Mouse (Mus musculus) urinary bladder, postnatal 36 days (tissue): ENCODE results near the gene Rasd1.
A peak's percentile ranks its signal among the peaks of the same experiment; 100 is the strongest.
"Not testable (repeated sequence)": the region's sequence is repeated elsewhere in the genome, so short reads cannot be mapped to it uniquely, and the experiment has no call there.

ENCODE experiments used
- DNase-seq, 2 experiments: peaks; one replicate each; pipeline ENCODE4 v3.0.0; 2022; ENCODE audit warnings: low spot score in 2 of 2, mixed read lengths in 1 of 2

Gene Rasd1

DNA sequence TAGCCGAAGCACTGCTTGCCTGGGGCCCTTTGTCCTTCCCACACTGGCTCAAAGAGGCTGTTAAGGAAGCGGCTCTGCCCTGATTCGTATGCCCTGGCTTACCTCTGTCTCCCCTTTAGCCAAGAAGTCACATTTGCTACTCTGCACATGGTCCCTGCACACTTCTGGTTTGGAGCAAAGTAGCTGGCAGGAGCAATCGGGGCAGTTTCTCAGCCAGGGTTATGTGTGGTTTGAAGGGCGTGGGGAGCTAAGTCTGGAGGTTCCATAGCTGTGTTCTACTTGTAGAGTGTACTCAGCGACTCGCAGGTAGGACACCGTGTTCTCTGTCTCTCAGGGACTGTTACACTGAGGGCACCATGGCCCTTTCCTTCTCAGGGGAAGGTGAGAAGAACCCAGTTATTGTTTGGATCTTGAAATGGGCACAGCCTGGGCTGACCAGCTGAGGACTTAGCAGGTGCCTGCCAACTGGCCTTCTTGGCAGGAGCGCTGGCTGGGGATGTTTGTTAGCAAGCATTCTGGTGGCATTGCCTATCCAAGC is 3.3 kb downstream of the Rasd1 start:
- peak in 1 of 2 experiments; percentile 21 for DNase-seq

DNA sequence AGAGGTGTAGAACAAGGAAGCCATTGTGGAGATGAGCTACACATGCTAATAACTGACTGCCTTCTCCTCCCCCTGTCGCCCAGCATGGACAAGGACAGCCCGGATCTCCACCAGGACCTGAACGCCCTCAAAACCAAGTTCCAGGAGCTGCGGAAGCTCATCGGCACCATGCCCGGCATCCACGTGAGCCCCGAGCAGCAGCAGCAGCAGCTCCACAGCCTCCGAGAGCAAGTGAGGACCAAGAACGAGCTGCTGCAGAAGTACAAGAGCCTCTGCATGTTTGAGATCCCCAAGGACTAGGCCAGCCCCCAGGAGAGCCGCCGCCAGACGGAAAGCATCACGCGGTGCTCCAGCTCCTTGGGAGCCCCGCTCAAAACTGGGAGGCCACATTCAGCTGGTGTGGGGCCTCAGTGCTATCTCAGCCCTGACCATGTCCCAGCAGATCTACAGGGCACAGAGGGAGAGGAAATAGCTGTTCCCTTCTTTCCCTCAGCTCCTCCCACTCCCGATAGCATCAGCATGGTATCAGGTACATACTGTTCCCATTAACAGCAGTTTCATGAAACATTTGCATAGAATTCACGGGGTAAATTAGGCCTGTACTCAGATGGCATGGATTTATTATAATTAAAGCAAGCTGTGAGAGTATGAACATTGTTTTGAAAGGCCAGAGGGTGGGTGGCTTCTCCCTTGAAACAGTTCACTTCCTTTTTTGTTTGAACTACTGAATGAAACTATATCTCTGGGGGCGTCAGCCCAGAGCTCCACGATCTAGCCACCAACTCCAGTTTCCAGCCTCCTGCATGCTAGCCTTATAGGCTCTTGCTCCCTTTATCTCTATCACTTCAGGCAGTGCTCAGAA is 4.0 kb downstream of the Rasd1 start:
- no peak for DNase-seq

DNA sequence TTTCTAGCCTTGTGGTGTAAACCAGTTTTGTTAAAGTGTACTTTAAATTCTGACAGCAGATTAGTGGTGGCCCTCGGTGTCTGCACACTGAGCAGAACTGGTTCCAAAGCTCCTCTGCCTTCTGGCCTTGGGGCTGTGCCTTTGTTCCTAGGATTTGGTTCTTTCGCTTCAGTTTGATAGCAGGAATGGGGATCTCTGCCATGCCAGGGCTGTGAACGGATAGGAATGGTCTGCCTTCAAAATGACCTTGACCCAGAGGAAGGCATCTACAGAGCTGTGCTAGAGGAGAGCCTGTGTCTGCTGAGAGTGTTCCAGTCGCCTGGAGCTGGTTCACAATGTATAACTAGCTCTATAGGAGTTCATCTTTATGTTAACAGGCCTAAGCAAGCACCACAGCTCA is 5.3 kb downstream of the Rasd1 start:
- DNase-seq, result no peak

DNA sequence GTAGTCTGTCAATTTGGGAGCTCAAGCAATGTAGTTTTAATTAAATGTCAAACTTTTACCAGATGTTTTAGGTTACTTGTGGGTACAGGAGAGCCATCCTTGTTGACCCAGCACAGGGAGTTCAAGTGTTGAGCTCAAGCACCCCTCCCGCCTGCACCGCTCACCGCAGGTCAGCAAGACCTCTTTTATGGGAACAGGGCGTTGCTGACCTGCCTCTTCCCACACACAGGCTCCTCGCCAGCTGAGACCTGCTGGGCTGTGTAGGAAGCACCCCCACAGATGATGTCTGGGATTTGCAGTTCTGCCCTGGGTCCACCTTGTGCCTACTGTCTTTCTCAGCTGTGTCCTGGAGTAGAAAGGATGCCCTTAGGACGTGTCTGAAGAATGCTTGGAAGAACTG is 8.0 kb downstream of the Rasd1 start:
- peak in 1 of 2 experiments; percentile 13 for DNase-seq

DNA sequence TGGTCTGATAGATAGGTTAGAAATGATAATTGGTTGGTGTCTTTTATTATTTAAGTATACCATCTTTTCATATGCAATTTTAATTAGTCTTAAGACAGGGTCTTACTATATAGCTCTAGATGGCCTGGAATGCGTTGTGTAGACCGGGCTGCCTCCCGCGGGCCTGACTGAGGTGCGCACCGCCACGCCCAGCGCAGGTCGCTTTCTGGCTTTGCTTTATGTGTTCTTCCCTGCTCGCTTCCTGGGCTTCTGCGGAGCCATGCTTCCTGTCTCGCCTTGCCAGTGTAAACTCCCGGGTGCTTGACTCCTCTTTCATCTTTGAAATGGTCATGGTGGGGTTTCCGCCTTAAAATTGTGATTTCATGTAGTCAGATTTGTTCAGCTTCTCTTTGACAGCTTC is 11.9 kb downstream of the Rasd1 start:
- DNase-seq, result no peak

DNA sequence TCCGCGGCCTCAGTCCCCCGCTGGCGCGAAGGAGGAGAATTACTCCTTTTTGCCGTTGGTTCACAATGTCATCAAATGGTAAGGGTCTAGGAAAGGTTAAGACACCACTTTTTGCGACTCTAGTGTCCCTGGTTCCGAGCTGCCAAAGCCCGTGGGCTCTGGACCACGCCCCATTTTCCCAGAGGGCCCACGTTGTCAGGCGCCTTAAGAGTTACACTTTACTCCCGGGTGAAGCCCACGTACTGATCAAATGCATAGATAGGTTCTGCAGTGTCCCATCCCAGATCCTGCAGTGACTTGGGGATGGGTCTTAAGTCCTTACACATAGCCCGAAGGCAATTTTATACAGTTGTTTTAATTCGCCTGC is 16.4 kb downstream of the Rasd1 start:
- no peak for DNase-seq

DNA sequence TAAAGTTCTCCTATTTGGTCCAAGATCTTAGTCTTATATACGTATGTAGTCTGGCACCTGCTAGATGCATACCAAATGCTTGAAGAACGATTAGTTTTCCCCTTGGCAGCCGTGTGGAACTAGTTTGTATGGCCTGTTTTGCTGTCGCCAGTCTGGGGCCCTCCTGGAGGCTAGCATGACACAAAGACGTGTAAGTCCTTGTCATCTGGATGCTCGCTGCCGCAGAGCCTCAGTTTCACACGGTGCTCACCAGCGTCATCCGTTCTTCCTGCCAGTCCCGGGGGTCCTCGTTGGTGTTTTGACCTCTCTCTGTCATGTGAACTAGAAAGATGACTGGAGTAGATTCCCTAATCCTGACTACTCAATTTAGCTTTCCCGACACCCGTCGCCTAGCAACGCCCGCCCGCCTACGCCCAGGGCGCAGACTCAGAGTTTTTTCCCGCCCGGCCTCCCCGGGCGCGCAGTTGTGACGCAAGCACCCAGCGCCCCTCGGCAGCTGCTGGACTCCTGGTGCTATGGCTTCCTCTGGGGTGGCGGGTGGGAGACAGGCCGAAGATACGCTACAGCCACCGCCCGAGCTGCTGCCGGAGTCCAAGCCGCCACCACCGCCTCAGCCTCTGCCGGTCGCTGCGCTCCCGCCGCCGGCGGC is 16.9 kb downstream of the Rasd1 start, which contains the start of gene Med9:
Gene Med9 (plus strand): TSS at position 455 of the 649 bp plus-strand sequence.
- peak; percentile 90 to 94 for DNase-seq

DNA sequence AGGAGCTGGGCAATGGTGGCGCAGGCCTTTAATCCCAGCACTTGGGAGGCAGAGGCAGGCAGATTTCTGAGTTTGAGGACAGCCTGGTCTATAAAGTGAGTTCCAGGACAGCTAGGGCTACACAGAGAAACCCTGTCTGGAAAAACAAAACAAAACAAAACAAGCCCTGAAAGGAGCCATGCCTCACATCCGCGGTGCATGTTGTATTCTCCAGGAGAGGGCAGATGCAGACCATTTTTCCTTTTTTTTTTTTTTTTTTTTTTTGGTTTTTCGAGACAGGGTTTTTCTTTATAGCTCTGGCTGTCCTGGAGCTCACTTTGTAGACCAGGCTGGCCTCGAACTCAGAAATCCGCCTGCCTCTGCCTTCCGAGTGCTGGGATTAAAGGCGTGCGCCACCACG is 19.9 kb downstream of the Rasd1 start:
- not testable (repeated sequence) for DNase-seq

DNA sequence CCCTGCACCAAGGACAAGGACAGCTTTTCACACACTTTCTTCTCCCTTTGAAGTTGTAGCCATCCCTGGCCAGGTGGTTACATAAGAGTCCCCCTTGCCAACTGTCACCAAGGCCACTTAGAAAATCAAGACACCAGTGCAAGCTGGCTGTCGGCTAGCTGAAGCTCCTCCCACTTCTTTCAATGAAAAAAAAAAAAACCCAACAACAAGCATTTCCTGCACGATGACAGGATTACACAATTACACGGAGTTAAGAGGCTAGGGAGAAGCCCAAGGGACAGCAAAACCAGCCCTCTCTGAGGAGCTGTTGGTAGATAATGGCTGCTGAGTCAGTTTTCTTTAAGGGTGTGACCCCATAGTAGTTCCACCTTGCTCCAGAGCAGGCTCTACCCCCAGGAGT is 23.4 kb downstream of the Rasd1 start:
- DNase-seq, result peak in 1 of 2 experiments; percentile 42

DNA sequence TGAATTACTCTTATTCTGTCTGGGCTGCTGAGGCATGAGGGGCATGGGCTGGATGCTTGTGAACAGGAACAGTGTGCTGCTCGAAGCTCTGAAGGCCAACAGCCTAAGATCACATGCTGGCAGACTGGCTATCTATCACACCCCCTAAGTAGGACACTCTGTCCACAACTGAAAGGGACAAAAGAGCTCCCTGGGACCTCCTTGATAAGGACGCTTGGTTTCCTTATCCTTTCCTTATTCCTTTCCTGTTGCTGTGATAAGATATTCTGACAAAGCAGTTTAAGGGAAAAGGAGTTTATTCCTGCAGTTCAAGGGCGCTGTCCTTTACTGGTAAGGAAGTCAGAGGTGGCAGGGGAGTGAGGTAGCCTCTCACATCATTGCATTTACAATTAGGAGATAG is 24.1 kb downstream of the Rasd1 start:
- no peak for DNase-seq

DNA sequence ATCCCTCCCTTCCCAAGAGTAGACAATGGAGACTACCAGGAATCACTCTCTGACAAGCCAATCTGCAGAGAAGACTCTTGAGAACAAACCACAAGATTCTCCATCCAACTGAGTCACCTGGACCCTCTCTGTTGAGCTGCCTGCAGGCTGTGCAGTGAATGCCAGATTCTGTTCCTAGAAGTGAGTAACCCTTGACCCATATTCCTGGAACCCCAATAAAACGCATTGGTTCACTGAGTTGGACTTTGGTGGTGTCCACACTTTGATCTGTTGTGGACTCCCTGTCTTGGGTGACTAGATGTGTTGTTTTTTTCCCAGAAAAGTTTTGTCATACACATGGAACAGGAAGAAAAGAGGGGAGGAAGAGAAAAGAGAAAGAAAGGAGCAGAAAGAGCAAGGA is 24.9 kb downstream of the Rasd1 start:
- DNase-seq, result no peak

DNA sequence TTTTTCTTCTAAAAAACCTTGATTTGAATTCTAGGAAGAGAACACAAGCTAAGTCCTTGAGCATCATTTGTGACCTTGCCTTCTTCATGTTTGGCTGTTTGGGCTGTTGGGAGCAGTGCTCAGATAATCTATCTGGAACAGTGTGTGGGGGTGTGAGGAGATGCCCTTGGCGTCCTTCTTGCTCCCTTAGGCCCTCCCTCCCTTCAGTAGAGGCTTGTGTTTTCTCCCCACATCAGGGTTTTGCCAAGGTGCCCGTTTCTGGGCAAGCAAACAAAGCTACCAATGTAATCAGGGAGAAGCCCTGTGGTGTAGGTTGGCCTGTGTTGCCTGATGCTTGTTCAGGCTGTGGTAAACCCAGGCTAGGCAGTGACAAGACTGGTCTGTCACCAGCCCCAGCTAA is 27.1 kb downstream of the Rasd1 start:
- no peak for DNase-seq

DNA sequence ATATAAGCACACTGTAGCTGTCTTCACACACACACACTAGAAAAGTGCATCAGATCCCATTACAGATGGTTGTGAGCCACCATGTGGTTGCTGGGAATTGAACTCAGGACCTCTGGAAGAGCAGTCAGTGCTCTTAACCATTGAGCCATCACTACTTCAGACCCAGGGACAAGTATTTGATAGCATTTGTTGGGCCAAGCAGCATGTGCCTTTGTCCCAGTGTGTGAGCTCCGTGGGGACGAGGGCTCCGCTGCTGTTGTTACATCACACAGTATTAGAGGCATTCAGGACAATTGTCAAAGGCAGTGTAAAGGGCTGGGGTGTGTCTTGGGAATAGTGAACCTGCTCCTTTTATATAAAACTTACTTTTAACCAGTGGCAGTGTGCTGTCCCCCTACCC is 27.7 kb downstream of the Rasd1 start:
- DNase-seq, result peak in 1 of 2 experiments; percentile 36

DNA sequence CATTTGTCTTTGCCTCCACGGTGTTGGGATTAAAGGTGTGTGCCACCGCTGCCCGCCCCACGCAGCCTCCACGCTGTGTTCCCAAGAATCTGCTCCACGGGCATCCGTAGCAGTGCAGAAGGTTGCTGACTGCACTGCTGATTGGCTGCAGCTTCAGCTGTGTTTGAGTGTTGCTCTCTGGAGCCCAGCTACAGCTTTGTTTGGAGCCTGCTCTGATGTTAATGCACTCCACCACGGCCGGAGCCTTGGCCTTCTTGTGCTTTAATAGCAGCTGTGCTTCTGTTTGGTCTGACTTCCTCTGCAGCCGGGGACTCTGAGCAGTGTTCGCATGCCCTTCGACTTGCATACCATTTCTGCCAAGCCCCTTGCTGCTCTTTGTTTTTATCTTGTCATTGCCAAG is 30.8 kb downstream of the Rasd1 start:
- DNase-seq, result no peak

DNA sequence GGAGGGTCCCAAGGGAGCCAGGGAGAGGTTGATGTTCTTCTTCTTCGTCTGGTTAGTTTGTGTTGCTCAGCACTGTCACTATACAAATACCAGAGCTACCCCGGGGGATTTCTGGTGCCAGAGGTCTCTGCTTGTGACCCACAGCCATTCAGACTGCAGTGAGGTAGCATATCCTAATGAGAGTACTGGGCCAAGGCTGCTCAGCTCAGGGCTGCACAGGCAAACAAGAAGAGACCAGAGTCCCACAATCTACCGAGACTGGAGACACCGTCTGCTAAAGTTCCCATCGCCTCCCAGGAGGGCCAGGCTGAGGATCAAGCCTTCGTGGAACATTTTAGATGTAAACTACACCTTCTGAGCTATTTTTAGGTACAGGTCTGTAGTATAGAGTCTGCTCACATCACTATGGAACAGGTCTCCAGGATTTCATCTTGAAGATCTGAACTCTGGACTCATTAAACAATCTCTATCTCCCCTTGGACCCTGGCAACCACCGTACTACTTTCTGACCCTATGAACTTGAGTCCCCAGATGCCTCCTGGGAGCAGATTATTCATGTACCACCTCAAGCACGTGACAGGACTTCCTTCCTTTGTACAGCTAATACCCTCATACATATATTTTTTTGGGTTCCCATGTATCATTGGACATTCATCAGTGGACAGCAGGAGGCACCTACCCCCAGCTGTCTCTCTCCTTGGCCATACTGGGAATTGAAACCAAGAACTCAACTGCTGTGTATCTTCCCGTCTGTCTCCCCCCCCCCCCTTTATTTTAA is 32.0 kb downstream of the Rasd1 start:
- DNase-seq, result no peak

DNA sequence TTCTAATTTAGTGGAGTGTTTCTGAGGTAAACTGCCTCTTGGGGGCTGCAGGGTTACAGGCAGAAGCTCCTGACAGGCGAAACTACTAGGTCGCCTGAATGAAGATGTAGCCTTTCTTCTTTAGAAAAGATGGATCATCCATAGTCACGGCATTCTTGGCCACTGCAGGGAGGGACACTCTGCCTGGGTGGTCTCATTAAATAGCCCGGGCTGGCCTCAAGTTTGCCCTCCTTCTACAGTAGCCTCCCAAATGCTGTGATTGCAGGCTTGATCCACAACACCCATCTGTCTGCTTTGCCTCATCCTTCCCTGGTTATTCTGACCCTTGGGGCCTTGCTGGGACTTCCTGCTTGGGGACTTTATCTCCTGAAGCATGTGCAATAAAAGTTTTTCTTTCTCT is 34.7 kb downstream of the Rasd1 start:
- DNase-seq, result no peak

DNA sequence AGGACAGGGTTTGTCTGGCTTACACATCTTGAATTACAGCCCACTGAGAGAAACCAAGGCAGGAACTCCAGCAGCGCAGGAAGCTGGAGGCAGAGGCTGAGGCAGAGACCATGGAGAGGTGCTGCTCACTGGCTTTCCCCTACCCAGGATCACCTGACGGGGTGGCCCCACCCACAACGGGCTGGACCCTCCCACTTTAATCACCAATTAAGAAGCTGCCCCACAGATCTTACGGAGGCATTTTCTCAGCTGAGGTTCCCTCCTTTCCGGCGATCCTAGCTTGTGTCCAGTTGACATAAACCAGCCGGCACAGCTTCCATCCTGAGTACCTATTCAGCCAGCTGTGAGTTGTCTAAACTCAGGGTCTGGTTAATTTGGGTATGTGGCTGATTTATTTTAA is 43.5 kb downstream of the Rasd1 start:
- peak in 1 of 2 experiments; percentile 44 for DNase-seq

DNA sequence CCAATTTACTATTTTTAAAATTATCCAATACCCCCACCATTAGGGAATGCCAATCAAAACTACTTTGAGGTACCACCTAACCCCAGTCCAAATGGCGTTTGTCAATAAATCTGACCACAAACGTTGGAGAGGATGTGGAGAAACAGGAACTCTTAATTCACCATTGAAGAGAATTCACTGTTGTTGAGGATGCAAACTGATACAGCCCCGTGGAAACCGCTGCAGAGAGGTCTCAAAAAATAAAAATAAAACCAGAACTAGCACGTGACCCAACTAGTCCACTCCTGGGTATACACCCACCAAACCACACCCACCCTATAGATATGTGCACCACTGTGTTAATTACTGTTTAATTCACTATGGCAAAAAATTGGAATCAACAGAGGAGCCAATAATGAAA is 44.4 kb downstream of the Rasd1 start:
- DNase-seq, result no peak

DNA sequence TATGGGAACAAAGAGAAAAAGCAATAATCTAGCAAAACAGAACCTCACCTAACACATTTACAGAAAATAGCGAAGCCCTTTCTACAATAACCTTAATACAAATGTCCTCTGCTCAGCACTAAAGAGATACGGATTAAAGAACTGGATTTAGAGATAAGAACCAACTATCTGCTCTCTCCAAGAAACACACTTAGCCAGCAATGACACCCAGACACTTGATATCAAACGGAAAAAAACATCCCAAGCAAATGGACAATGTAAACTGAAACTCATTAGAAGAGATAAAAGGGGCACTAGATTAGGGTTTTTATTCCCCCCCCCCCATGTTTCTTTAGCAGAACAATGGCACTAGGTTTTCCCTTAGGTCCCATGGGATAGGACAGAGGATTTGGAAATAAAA is 45.3 kb downstream of the Rasd1 start:
- DNase-seq, result no peak

DNA sequence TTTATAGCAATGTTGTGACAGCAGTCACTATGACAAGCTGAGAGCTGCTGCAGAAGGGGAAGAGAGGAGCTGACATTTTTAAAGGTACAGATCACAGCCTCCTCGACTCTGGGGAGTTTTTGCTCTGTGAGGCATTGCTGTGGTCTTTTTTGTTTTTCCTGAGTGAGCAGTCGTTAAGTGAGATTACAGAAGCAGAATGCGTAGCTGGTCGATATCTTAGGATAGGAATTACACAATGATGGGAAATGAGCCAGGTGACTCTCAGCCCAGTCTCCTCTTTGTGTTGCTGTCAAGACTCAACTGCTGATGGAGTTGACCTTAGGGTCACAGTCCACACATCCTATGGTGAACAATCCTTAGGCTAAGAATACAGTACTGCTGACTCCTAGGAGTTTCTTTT is 46.7 kb downstream of the Rasd1 start:
- DNase-seq, result peak in 1 of 2 experiments; percentile 24

DNA sequence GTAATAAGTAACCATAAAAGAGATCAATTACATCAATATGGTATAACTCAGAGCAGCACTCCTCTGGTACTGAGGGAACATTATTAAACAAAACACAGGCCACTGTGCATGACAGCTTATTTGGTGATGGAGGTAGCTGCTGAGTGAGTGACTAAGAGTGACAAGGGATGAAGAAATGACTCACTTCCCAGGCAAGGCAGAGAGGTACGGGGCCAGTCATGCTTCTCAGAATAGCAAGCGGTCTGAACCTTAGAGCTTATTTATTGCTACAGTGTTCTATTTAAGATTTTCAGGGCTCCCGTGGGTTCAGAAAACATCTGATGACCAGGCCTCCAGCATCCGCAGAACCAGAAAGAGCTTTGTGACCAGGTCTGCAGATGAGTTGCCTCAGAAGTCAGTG is 51.0 kb downstream of the Rasd1 start:
- no peak for DNase-seq
